Mouse (Mus musculus): ENCODE measurements around the gene Olfr93. TPM values are rescaled to one million over a fixed set of nuclear protein-coding genes. Genes with fewer than 3 reads are reported as not detected.
"Not testable (repeated sequence)": the region's sequence is repeated elsewhere in the genome, so short reads cannot be mapped to it uniquely, and the experiment has no call there.

The Olfr93 gene
- not detected for total RNA-seq (2021)
- long read RNA-seq, experiment 1 = 0 reads
- long read RNA-seq, experiment 2 = 0 reads

- intact Hi-C loops (cut with DNase I) = no loop called here
- no peak for DNase-seq
Measured at GRCm38 (mm10) chr17:37161394-37161793, at the start of gene Olfr93. Gene Olfr93, minus strand, starts transcription at chr17:37161494.

- intact Hi-C loops (cut with DNase I) = loop anchor here (1.0 to 5.0 kb wide), 2 partner anchors 121 to 312 kb away; partner anchors contain the start of gene Trim40
Measured at GRCm38 (mm10) chr17:37203917-37204236, 42.6 kb upstream of the Olfr93 start.

GRCm38 (mm10) chr17:37203206-37203916 is 42.1 kb upstream of the Olfr93 start:
- intact Hi-C loops (cut with DNase I) = loop anchor here (1.0 to 5.0 kb wide), 2 partner anchors 120 to 311 kb away; partner anchors contain the start of gene Trim40
- DNase-seq = peak; percentile 75 to 84

More at GRCm38 (mm10) chr17:37203917-37204236, 42.6 kb upstream of the Olfr93 start:
- DNase-seq = no peak

GRCm38 (mm10) chr17:37200894-37201293 is 39.6 kb upstream of the Olfr93 start, which contains the start of gene Olfr94:
Gene Olfr94, minus strand, starts transcription at chr17:37200994.
- DNase-seq = no peak
- intact Hi-C loops (cut with DNase I) = loop anchor here (5.0 kb wide), 1 partner anchor 309 kb away; the partner anchor contains the start of gene Trim40

- intact Hi-C loops (cut with DNase I) = no loop called here
- DNase-seq = peak; percentile 6 to 14
Measured at GRCm38 (mm10) chr17:37196845-37197724, 35.8 kb upstream of the Olfr93 start.

GRCm38 (mm10) chr17:37194782-37195181 is 33.5 kb upstream of the Olfr93 start:
- intact Hi-C loops (cut with DNase I) = no loop called here
- DNase-seq = no peak

- no peak for DNase-seq
- intact Hi-C loops (cut with DNase I) = no loop called here
Measured at GRCm38 (mm10) chr17:37193656-37194055, 32.4 kb upstream of the Olfr93 start, which contains the start of gene Ubd. Gene Ubd, plus strand, starts transcription at chr17:37193892.

- intact Hi-C loops (cut with DNase I) = no loop called here
- DNase-seq = no peak
Measured at GRCm38 (mm10) chr17:37193032-37193431, 31.7 kb upstream of the Olfr93 start.

GRCm38 (mm10) chr17:37190711-37191110 is 29.4 kb upstream of the Olfr93 start:
- DNase-seq = peak in 1 of 2 experiments; percentile 53
- intact Hi-C loops (cut with DNase I) = no loop called here

- DNase-seq = no peak
- intact Hi-C loops (cut with DNase I) = no loop called here
Measured at GRCm38 (mm10) chr17:37185474-37185873, 24.2 kb upstream of the Olfr93 start.

GRCm38 (mm10) chr17:37131366-37131765 is 29.9 kb downstream of the Olfr93 start:
- intact Hi-C loops (cut with DNase I); DNase-seq: not testable (repeated sequence)

GRCm38 (mm10) chr17:37119988-37120387 is 41.3 kb downstream of the Olfr93 start, which contains the start of gene Olfr92:
Gene Olfr92, minus strand, starts transcription at chr17:37120088.
- intact Hi-C loops (cut with DNase I) = loop anchor here (2.0 kb wide), 1 partner anchor 63 kb away; no protein-coding TSS in a partner anchor
- no peak for DNase-seq

GRCm38 (mm10) chr17:37098178-37098577 is 63.1 kb downstream of the Olfr93 start, which contains the start of gene Olfr91:
Gene Olfr91, minus strand, starts transcription at chr17:37098278.
- intact Hi-C loops (cut with DNase I) = no loop called here
- no peak for DNase-seq

GRCm38 (mm10) chr17:37093289-37093688 is 68.0 kb downstream of the Olfr93 start:
- DNase-seq = no peak
- intact Hi-C loops (cut with DNase I) = no loop called here

GRCm38 (mm10) chr17:37092198-37092597 is 69.1 kb downstream of the Olfr93 start:
- no peak for DNase-seq
- intact Hi-C loops (cut with DNase I) = no loop called here

Other genes with a start within 250 kb of the Olfr93 start
- under 1 TPM; 0.49 to 0.57 TPM for gene Rnf39, start 218.6 kb downstream of the Olfr93 start, total RNA-seq (2021)
- 10 to 100 TPM; 62.2 to 68.6 TPM for gene Ppp1r11, start 209.8 kb downstream of the Olfr93 start, total RNA-seq (2021)
- gene Znrd1, start 202.9 kb downstream of the Olfr93 start, total RNA-seq (2021) = 10 to 100 TPM; 21.4 to 26.9 TPM
- gene Znrd1as, start 202.9 kb downstream of the Olfr93 start, total RNA-seq (2021) = 1 to 10 TPM; 8.5 to 9.9 TPM
- not detected for gene 2410137M14Rik, start 180.3 kb downstream of the Olfr93 start, total RNA-seq (2021)
- gene H2-M5, start 172.0 kb downstream of the Olfr93 start, total RNA-seq (2021) = under 1 TPM; 0.15 to 0.31 TPM
- gene Zfp57, start 160.3 kb downstream of the Olfr93 start, total RNA-seq (2021) = 1 to 10 TPM; 3.7 to 4.6 TPM
- gene Mog, start 138.1 kb downstream of the Olfr93 start, total RNA-seq (2021) = not detected
- 10 to 100 TPM; 16.9 TPM for gene Gabbr1, start 115.5 kb downstream of the Olfr93 start, total RNA-seq (2021)
- gene Olfr90, start 73.0 kb downstream of the Olfr93 start, total RNA-seq (2021) = not detected
- gene Olfr91, start 63.2 kb downstream of the Olfr93 start, total RNA-seq (2021) = not detected
- not detected for gene Olfr92, start 41.4 kb downstream of the Olfr93 start, total RNA-seq (2021)
- gene Ubd, start 32.4 kb upstream of the Olfr93 start, total RNA-seq (2021) = under 1 TPM in 1 of 2 experiments, not detected in 1; 0.80 TPM
- gene Olfr94, start 39.5 kb upstream of the Olfr93 start, total RNA-seq (2021) = not detected
- gene Olfr95, start 51.6 kb upstream of the Olfr93 start, total RNA-seq (2021) = not detected
- not detected for gene Olfr96, start 58.7 kb upstream of the Olfr93 start, total RNA-seq (2021)
- gene Olfr97, start 75.8 kb upstream of the Olfr93 start, total RNA-seq (2021) = not detected
- not detected for gene Olfr98, start 102.3 kb upstream of the Olfr93 start, total RNA-seq (2021)
- 1 to 10 TPM; 2.3 to 2.4 TPM for gene H2-M3, start 108.7 kb upstream of the Olfr93 start, total RNA-seq (2021)
- gene Olfr99, start 122.0 kb upstream of the Olfr93 start, total RNA-seq (2021) = not detected
- gene Olfr101, start 142.8 kb upstream of the Olfr93 start, total RNA-seq (2021) = not detected
- gene Olfr102, start 155.6 kb upstream of the Olfr93 start, total RNA-seq (2021) = not detected
- gene Olfr103, start 178.2 kb upstream of the Olfr93 start, total RNA-seq (2021) = not detected
- gene Olfr104-ps, start 198.1 kb upstream of the Olfr93 start, total RNA-seq (2021) = not detected
- gene Olfr105-ps, start 217.5 kb upstream of the Olfr93 start, total RNA-seq (2021) = not detected
- not detected for gene Olfr106-ps, start 228.9 kb upstream of the Olfr93 start, total RNA-seq (2021)
- not detected for gene Olfr107, start 237.7 kb upstream of the Olfr93 start, total RNA-seq (2021)

Measured in heart, postnatal 14 days (tissue).